Mouse (Mus musculus) gastrocnemius, postnatal 10 days (tissue): ENCODE data around the gene 1700029P11Rik. TPM values are rescaled to one million over a fixed set of nuclear protein-coding genes. Genes with fewer than 3 reads are reported as not detected.

Source experiments
- DNase-seq: peaks from one replicate; pipeline ENCODE4 v3.0.0; 2021; ENCODE audit warnings: mixed read lengths
- total RNA-seq, 2 experiments: library from RNA; stranded (reverse); gene quantifications; 2 replicates each; pipeline ENCODE4 v1.2.3; 2021

1700029P11Rik gene
- total RNA-seq, 2 experiments from 2014 or later = not detected

GRCm38 (mm10) chr15:82015392-82016100 is 35.2 kb downstream of the 1700029P11Rik start:
- DNase-seq = peak; percentile 30

GRCm38 (mm10) chr15:82016101-82016808 is 35.9 kb downstream of the 1700029P11Rik start:
- peak; percentile 100 for DNase-seq

GRCm38 (mm10) chr15:82016830-82017229 is 36.5 kb downstream of the 1700029P11Rik start:
- DNase-seq = no peak

GRCm38 (mm10) chr15:82017461-82017860 is 37.1 kb downstream of the 1700029P11Rik start:
- DNase-seq = no peak

- no peak for DNase-seq
These were observed 38.9 kb downstream of the 1700029P11Rik start for GRCm38 (mm10) chr15:82019288-82019687.

- no peak for DNase-seq
These were observed 42.3 kb downstream of the 1700029P11Rik start for GRCm38 (mm10) chr15:82022535-82023088.

GRCm38 (mm10) chr15:82023965-82024635 is 43.8 kb downstream of the 1700029P11Rik start:
- DNase-seq = no peak

GRCm38 (mm10) chr15:82027276-82027675 is 46.9 kb downstream of the 1700029P11Rik start:
- no peak for DNase-seq

GRCm38 (mm10) chr15:82027726-82028125 is 47.4 kb downstream of the 1700029P11Rik start:
- no peak for DNase-seq

Other genes starting within 250 kb of the 1700029P11Rik start
- gene Zc3h7b, start 235.5 kb upstream of the 1700029P11Rik start, total RNA-seq = 10 to 100 TPM; 39.8 to 43.1 TPM
- 10 to 100 TPM; 28.6 to 31.3 TPM for gene Rangap1, start 235.0 kb upstream of the 1700029P11Rik start, total RNA-seq
- 100 to 1,000 TPM; 127 to 130 TPM for gene Tef, start 178.1 kb upstream of the 1700029P11Rik start, total RNA-seq
- gene Tob2, start 121.7 kb upstream of the 1700029P11Rik start, total RNA-seq = 10 to 100 TPM; 38.1 to 80.4 TPM
- gene Phf5a, start 108.6 kb upstream of the 1700029P11Rik start, total RNA-seq = 10 to 100 TPM; 37.4 to 39.6 TPM
- gene Aco2, start 108.2 kb upstream of the 1700029P11Rik start, total RNA-seq = 100 to 1,000 TPM; 789 to 874 TPM
- gene Polr3h, start 54.3 kb upstream of the 1700029P11Rik start, total RNA-seq = 10 to 100 TPM in 1 of 2 experiments, 1 to 10 TPM in 1; 8.2 to 12.1 TPM
- gene Csdc2, start 43.8 kb upstream of the 1700029P11Rik start, total RNA-seq = 1 to 10 TPM; 5.7 to 6.0 TPM
- 10 to 100 TPM; 12.0 to 15.3 TPM for gene Pmm1, start 19.6 kb upstream of the 1700029P11Rik start, total RNA-seq
- gene Xrcc6, start 7.3 kb downstream of the 1700029P11Rik start, total RNA-seq = 10 to 100 TPM; 25.5 to 26.0 TPM
- gene Desi1, start 53.3 kb downstream of the 1700029P11Rik start, total RNA-seq = 10 to 100 TPM; 18.5 to 20.7 TPM
- gene Snu13, start 67.1 kb downstream of the 1700029P11Rik start, total RNA-seq = 10 to 100 TPM; 50.0 to 54.5 TPM
- not detected for gene 4930407I10Rik, start 78.6 kb downstream of the 1700029P11Rik start, total RNA-seq
- under 1 TPM; 0.23 to 0.36 TPM for gene Mei1, start 89.5 kb downstream of the 1700029P11Rik start, total RNA-seq
- 10 to 100 TPM; 31.0 to 33.5 TPM for gene Ccdc134, start 147.4 kb downstream of the 1700029P11Rik start, total RNA-seq
- 10 to 100 TPM; 37.0 to 42.8 TPM for gene Srebf2, start 166.6 kb downstream of the 1700029P11Rik start, total RNA-seq
- not detected for gene Shisa8, start 232.3 kb downstream of the 1700029P11Rik start, total RNA-seq
- under 1 TPM; 0.45 to 0.52 TPM for gene Tnfrsf13c, start 243.8 kb downstream of the 1700029P11Rik start, total RNA-seq